Mouse (Mus musculus) lung, embryonic 14.5 days (tissue): Measurements from ENCODE around the gene Tom1l2. TPM values are rescaled to one million over a fixed set of nuclear protein-coding genes. Genes with fewer than 3 reads are reported as not detected.

Source experiments
- ATAC-seq: fragments of 200-750 bp; cut with Nextera tagmentation; 2 replicates; pipeline ENCODE4 v1.8.0; 2017; ENCODE audit warnings: mild to moderate bottlenecking, moderate TSS enrichment, moderate library complexity; ENCODE audit not compliant: insufficient read depth
- DNase-seq: peaks from one replicate; pipeline ENCODE4 v3.0.0-alpha.2; 2015
- H3K27ac ChIP-seq: fragments of 300-500 bp; sonication (generic); 2 replicates; pipeline ENCODE4 v1.5.1; 2014; ENCODE audit warnings: low read depth, mild to moderate bottlenecking, moderate library complexity
- H3K27me3 ChIP-seq: fragments of 300-500 bp; sonication (generic); 2 replicates; pipeline ENCODE4 v1.6.1; 2014; ENCODE audit warnings: low read length, control low read depth; ENCODE audit not compliant: insufficient read depth
- H3K36me3 ChIP-seq: fragments of 300-500 bp; sonication (generic); 2 replicates; pipeline ENCODE4 v1.6.1; 2014; ENCODE audit warnings: control low read depth; ENCODE audit not compliant: insufficient read depth
- H3K4me1 ChIP-seq: fragments of 300-500 bp; sonication (generic); 2 replicates; pipeline ENCODE4 v1.6.1; 2014; ENCODE audit warnings: antibody characterized with exemption, control low read depth; ENCODE audit not compliant: insufficient read depth
- H3K4me2 ChIP-seq: fragments of 300-500 bp; sonication (generic); 2 replicates; pipeline ENCODE4 v1.6.1; 2014; ENCODE audit warnings: mild to moderate bottlenecking
- H3K4me3 ChIP-seq: fragments of 300-500 bp; sonication (generic); 2 replicates; pipeline ENCODE4 v1.5.1; 2014; ENCODE audit warnings: low read depth, low read length
- H3K9ac ChIP-seq: fragments of 300-500 bp; sonication (generic); 2 replicates; pipeline ENCODE4 v1.6.1; 2014
- H3K9me3 ChIP-seq: fragments of 300-500 bp; sonication (generic); 2 replicates; pipeline ENCODE4 v1.6.1; 2016; ENCODE audit warnings: low read depth, low read length, control low read depth
- CTCF ChIP-seq: IDR thresholded peaks from 2 replicates; pipeline ENCODE4 v1.5.1; 2016; ENCODE audit warnings: antibody characterized with exemption, low read depth
- WGBS: fragments of 180-500 bp; shearing (Covaris S2); extraction: QIAGEN DNeasy Blood & Tissue Kit; methylation state at CpG from one replicate; pipeline ENCODE4 v1.1.7; 2014; 5-methylcytosine and 5-hydroxymethylcytosine counted together
- polyA plus RNA-seq: library from polyadenylated mRNA; unstranded; fragments of >200 nt; fragmentation: Nextera tagmentation; extraction: Ambion mirVana; gene quantifications from 2 replicates; pipeline ENCODE4 v1.2.1, GENCODE M21; 2014

Tom1l2 gene
- polyA plus RNA-seq, 1 experiment from 2014 or later = 20.6 TPM

- WGBS = 56% methylated on average over 4 of the region's 4 CpGs
- H3K4me1 ChIP-seq = peaks cover 9% of the 10 kb centered on the region; the same call in 1 of the 2 replicates
- H3K36me3 ChIP-seq = 0 out of 2 replicates have a peak, but pooled peaks cover 3% of the 10 kb centered on the region
Observed at GRCm38 (mm10) chr11:60224676-60225075, 128.0 kb downstream of the Tom1l2 start.

GRCm38 (mm10) chr11:60222469-60223236 lies 130.1 kb downstream of the Tom1l2 start, which contains the start of gene Srebf1:
Srebf1 (minus strand) TSS chr11:60222581.
- ATAC-seq = peak; percentile 71
- H3K9ac ChIP-seq = peak within 1 kb of the TSS; percentile 54
- H3K27me3 ChIP-seq = no peaks in the 10 kb centered on the region
- peaks cover 9% of the 10 kb centered on the region; the same call in 1 of the 2 replicates for H3K36me3 ChIP-seq
- peak within 1 kb of the TSS; percentile 82 for H3K27ac ChIP-seq
- peak within 1 kb of the TSS; percentile 38 for H3K4me3 ChIP-seq
- peak; percentile 90 for DNase-seq
- 4% methylated on average over 46 of the region's 46 CpGs for WGBS
- no peaks in the 10 kb centered on the region for H3K9me3 ChIP-seq
- peaks cover 14% of the 10 kb centered on the region for H3K4me1 ChIP-seq
- TF ChIP-seq CTCF = peak; percentile 47
- peak within 1 kb of the TSS; percentile 75 for H3K4me2 ChIP-seq

More at GRCm38 (mm10) chr11:60224676-60225075, 128.0 kb downstream of the Tom1l2 start:
- Histone ChIP-seq H3K27ac (no peak overlapping the region), H3K27me3 (no peaks in the 10 kb centered on the region), H3K9ac (no peak overlapping the region), H3K9me3 (no peaks in the 10 kb centered on the region), H3K4me2 (no peak overlapping the region), H3K4me3 (no peak overlapping the region)
- peak; percentile 60 for DNase-seq
- TF ChIP-seq CTCF = peak; percentile 52
- no peak for ATAC-seq

GRCm38 (mm10) chr11:60222085-60222468 lies 130.6 kb downstream of the Tom1l2 start:
- Histone ChIP-seq H3K4me1 (peaks cover 14% of the 10 kb centered on the region), H3K36me3 (peaks cover 9% of the 10 kb centered on the region; the same call in 1 of the 2 replicates)

GRCm38 (mm10) chr11:60221425-60221824 lies 131.3 kb downstream of the Tom1l2 start:
- Histone ChIP-seq H3K36me3 (peaks cover 14% of the 10 kb centered on the region; the same call in 1 of the 2 replicates), H3K4me3 (no peak overlapping the region), H3K27ac (no peak overlapping the region), H3K9me3 (no peaks in the 10 kb centered on the region), H3K4me2 (no peak overlapping the region), H3K27me3 (no peaks in the 10 kb centered on the region), H3K9ac (no peak overlapping the region), H3K4me1 (peaks cover 14% of the 10 kb centered on the region)
- no peak for ATAC-seq
- WGBS = 81% methylated on average over 6 of the region's 6 CpGs
- no peak for TF ChIP-seq CTCF
- DNase-seq = no peak

More at GRCm38 (mm10) chr11:60222085-60222468, 130.6 kb downstream of the Tom1l2 start:
- WGBS = 45% methylated on average over 3 of the region's 3 CpGs
- 0 out of 2 replicates have a peak overlapping the region, but pooled peaks have one; percentile 54 for H3K9ac ChIP-seq
- H3K9me3 ChIP-seq = no peaks in the 10 kb centered on the region
- H3K27ac ChIP-seq = peak overlapping the region; percentile 82; the same call in 1 of the 2 replicates
- no peak for TF ChIP-seq CTCF
- ATAC-seq (no peak), DNase-seq (no peak)
- no peaks in the 10 kb centered on the region for H3K27me3 ChIP-seq
- peak overlapping the region; percentile 38; the same call in 1 of the 2 replicates for H3K4me3 ChIP-seq
- H3K4me2 ChIP-seq = peak overlapping the region; percentile 75

GRCm38 (mm10) chr11:60220291-60220804 lies 132.4 kb downstream of the Tom1l2 start:
- no peak for TF ChIP-seq CTCF
- H3K27ac ChIP-seq = peak overlapping the region; percentile 86
- peak overlapping the region; percentile 89 for H3K4me2 ChIP-seq
- ATAC-seq (peak; percentile 79), DNase-seq (peak; percentile 97)
- peak overlapping the region; percentile 65 for H3K4me3 ChIP-seq
- peaks cover 20% of the 10 kb centered on the region for H3K36me3 ChIP-seq
- H3K27me3 ChIP-seq = no peaks in the 10 kb centered on the region
- H3K9ac ChIP-seq = peak overlapping the region; percentile 66
- peaks cover 14% of the 10 kb centered on the region for H3K4me1 ChIP-seq
- WGBS = under 1% methylated on average over 46 of the region's 46 CpGs
- H3K9me3 ChIP-seq = no peaks in the 10 kb centered on the region

- no peaks in the 10 kb centered on the region for H3K9me3 ChIP-seq
- H3K9ac ChIP-seq = peak overlapping the region; percentile 66
- ATAC-seq = no peak
- peak overlapping the region; percentile 89 for H3K4me2 ChIP-seq
- no peak for TF ChIP-seq CTCF
- 14% methylated on average over 8 of the region's 8 CpGs for WGBS
- H3K4me3 ChIP-seq = peak overlapping the region; percentile 65
- H3K4me1 ChIP-seq = peaks cover 14% of the 10 kb centered on the region
- no peak for DNase-seq
- peaks cover 20% of the 10 kb centered on the region for H3K36me3 ChIP-seq
- H3K27me3 ChIP-seq = no peaks in the 10 kb centered on the region
- H3K27ac ChIP-seq = peak overlapping the region; percentile 86
Observed at GRCm38 (mm10) chr11:60219609-60220008, 133.1 kb downstream of the Tom1l2 start.

- TF ChIP-seq CTCF = no peak
- no peak for ATAC-seq
- Histone ChIP-seq H3K4me2 (no peak overlapping the region), H3K36me3 (peaks cover 23% of the 10 kb centered on the region), H3K4me1 (peaks cover 8% of the 10 kb centered on the region), H3K27ac (no peak overlapping the region), H3K27me3 (no peaks in the 10 kb centered on the region), H3K4me3 (no peak overlapping the region), H3K9ac (no peak overlapping the region), H3K9me3 (no peaks in the 10 kb centered on the region)
- 84% methylated on average over 7 of the region's 7 CpGs for WGBS
- DNase-seq = no peak
Observed at GRCm38 (mm10) chr11:60217467-60217866, 135.2 kb downstream of the Tom1l2 start.
